Mouse (Mus musculus): Measurements from ENCODE around the gene Pcyt1a. TPM values are rescaled to one million over a fixed set of nuclear protein-coding genes. Genes with fewer than 3 reads are reported as not detected.

Pcyt1a gene
- polyA plus RNA-seq, 1 experiment, result 14.3 TPM

DNA sequence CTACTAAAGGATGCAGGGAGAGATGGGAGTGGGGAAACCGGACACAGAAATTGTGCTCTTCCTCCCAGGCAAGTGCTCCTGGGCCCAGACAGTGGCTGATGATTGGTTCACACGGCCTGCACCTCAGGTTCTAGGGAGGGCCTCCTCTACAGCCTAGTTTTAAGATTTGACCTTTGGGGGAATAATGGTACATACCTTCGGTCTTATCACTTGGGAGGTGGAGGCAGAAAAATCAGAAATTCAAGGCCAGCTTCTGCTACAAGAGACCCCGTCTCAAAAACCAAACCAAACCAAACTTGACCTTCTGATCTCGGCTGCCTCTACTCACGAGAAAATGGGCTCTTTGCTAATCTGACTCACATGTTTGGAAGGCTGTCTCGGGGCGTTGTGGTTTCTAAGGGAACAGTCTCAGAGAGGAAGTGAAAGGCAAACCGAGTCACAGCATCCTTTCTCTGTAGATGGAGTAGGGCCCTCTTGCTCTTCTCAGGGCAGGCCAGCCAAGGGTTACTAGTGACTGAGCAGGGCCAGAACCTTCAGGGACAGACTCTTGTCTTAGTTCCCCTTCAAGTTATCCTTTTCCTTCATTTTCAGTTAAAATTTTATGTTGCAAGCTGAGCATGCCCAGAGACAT lies 29.3 kb upstream of the Pcyt1a start:
- Histone ChIP-seq H3K79me3 (ENCODE audit: low read depth) (no peaks in the 10 kb centered on the region), H3K79me2 (ENCODE audit: control insufficient read depth, insufficient read depth) (no peaks in the 10 kb centered on the region), H3K4me3 (ENCODE audit: insufficient read depth, poor library complexity, severe bottlenecking) (no peak overlapping the region), H3K36me3 (ENCODE audit: control insufficient read depth, insufficient read depth) (no peaks in the 10 kb centered on the region), H3ac (ENCODE audit: control insufficient read depth, insufficient read length, low read depth) (no peak overlapping the region), H3K27me3 (ENCODE audit: control insufficient read depth, insufficient read depth, insufficient read length) (no peaks in the 10 kb centered on the region)
- TF ChIP-seq FOSL1 (IDR thresholded peaks at IDR 0.05; ENCODE audit: insufficient read depth, low read length, poor library complexity, severe bottlenecking) (no peak), MYOG (IDR thresholded peaks at IDR 0.05; ENCODE audit: control insufficient read depth, extremely low read depth, insufficient read length) (no peak), MYOD1 (IDR thresholded peaks at IDR 0.05; ENCODE audit: control insufficient read depth, insufficient read length, low read depth) (no peak), CTCF (IDR thresholded peaks at IDR 0.05; ENCODE audit: control insufficient read depth, insufficient read depth, insufficient read length) (no peak), MAX (IDR thresholded peaks at IDR 0.05) (no peak), CEBPB (IDR thresholded peaks at IDR 0.05; ENCODE audit: low read depth) (no peak), USF1 (IDR thresholded peaks at IDR 0.05; ENCODE audit: low read depth) (no peak)

DNA sequence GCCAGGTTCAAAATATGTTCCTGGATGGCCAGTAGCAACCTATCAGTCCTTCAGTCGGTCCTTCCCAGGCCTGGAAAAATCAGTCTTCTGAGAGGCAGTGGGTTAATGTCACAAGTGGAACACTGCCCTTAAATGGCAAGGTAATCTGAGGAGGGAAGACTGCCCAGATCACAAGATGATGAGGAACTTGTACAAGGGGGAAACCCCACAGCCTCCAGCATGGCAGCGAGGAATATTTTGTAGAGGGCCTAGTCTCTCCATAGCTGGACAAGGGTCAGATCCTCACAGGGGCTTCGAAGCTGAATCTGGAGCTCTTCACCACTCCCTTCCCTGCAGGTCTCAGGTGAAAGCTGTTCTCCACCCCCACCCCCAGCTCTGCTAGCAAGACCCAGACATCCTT lies 27.9 kb upstream of the Pcyt1a start:
- Histone ChIP-seq H3K79me3 (ENCODE audit: low read depth) (no peaks in the 10 kb centered on the region), H3K79me2 (ENCODE audit: control insufficient read depth, insufficient read depth) (no peaks in the 10 kb centered on the region), H3K36me3 (ENCODE audit: control insufficient read depth, insufficient read depth) (no peaks in the 10 kb centered on the region), H3K27me3 (ENCODE audit: control insufficient read depth, insufficient read depth, insufficient read length) (no peaks in the 10 kb centered on the region), H3K4me3 (ENCODE audit: insufficient read depth, poor library complexity, severe bottlenecking) (no peak overlapping the region), H3ac (ENCODE audit: control insufficient read depth, insufficient read length, low read depth) (no peak overlapping the region)
- no peak for TF ChIP-seq USF1 (IDR thresholded peaks at IDR 0.05; ENCODE audit: low read depth)
- TF ChIP-seq MAX (IDR thresholded peaks at IDR 0.05), result no peak
- TF ChIP-seq CTCF (IDR thresholded peaks at IDR 0.05; ENCODE audit: control insufficient read depth, insufficient read depth, insufficient read length), result no peak
- TF ChIP-seq CEBPB (IDR thresholded peaks at IDR 0.05; ENCODE audit: low read depth), result no peak
- TF ChIP-seq MYOD1 (IDR thresholded peaks at IDR 0.05; ENCODE audit: control insufficient read depth, insufficient read length, low read depth), result no peak

- Histone ChIP-seq H3K27me3 (ENCODE audit: control insufficient read depth, insufficient read depth, insufficient read length) (no peaks in the 10 kb centered on the region), H3ac (ENCODE audit: control insufficient read depth, insufficient read length, low read depth) (no peak overlapping the region), H3K4me3 (ENCODE audit: insufficient read depth, poor library complexity, severe bottlenecking) (no peak overlapping the region), H3K79me2 (ENCODE audit: control insufficient read depth, insufficient read depth) (no peaks in the 10 kb centered on the region), H3K79me3 (ENCODE audit: low read depth) (no peaks in the 10 kb centered on the region), H3K36me3 (ENCODE audit: control insufficient read depth, insufficient read depth) (no peaks in the 10 kb centered on the region)
- TF ChIP-seq FOSL1 (IDR thresholded peaks at IDR 0.05; ENCODE audit: insufficient read depth, low read length, poor library complexity, severe bottlenecking) (no peak), MYOD1 (IDR thresholded peaks at IDR 0.05; ENCODE audit: control insufficient read depth, insufficient read length, low read depth) (no peak), CTCF (IDR thresholded peaks at IDR 0.05; ENCODE audit: control insufficient read depth, insufficient read depth, insufficient read length) (no peak)
Observed at GRCm38 (mm10) chr16:32405716-32406115, 25.0 kb upstream of the Pcyt1a start.

DNA sequence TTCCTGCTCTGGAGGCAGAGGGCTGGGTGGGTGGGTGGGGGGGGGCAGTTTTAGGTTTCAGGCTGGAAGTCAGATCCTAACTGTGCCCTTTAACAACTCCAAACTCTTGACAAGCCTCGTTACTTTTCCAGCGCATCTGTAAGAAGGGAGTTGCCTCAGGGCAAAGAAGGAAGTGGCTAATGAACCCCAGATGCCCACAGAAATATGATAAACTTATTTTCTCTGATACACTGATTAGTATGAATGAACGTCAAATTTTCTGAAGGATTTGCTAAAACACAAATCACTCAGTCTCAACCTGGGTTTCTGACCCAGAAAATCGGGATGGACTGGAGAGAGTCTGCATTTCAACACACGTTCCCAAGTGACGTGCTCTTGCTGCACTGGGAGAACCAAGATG lies 24.1 kb upstream of the Pcyt1a start:
- no peaks in the 10 kb centered on the region for H3K79me3 ChIP-seq (ENCODE audit: low read depth)
- H3K4me3 ChIP-seq (ENCODE audit: insufficient read depth, poor library complexity, severe bottlenecking), result no peak overlapping the region
- no peaks in the 10 kb centered on the region for H3K36me3 ChIP-seq (ENCODE audit: control insufficient read depth, insufficient read depth)
- TF ChIP-seq USF1 (IDR thresholded peaks at IDR 0.05; ENCODE audit: low read depth) (no peak), MYOG (IDR thresholded peaks at IDR 0.05; ENCODE audit: control insufficient read depth, extremely low read depth, insufficient read length) (no peak), CEBPB (IDR thresholded peaks at IDR 0.05; ENCODE audit: low read depth) (no peak), MYOD1 (IDR thresholded peaks at IDR 0.05; ENCODE audit: control insufficient read depth, insufficient read length, low read depth) (no peak), CTCF (IDR thresholded peaks at IDR 0.05; ENCODE audit: control insufficient read depth, insufficient read depth, insufficient read length) (no peak), FOSL1 (IDR thresholded peaks at IDR 0.05; ENCODE audit: insufficient read depth, low read length, poor library complexity, severe bottlenecking) (no peak), MAX (IDR thresholded peaks at IDR 0.05) (no peak)
- H3ac ChIP-seq (ENCODE audit: control insufficient read depth, insufficient read length, low read depth), result no peak overlapping the region
- no peaks in the 10 kb centered on the region for H3K27me3 ChIP-seq (ENCODE audit: control insufficient read depth, insufficient read depth, insufficient read length)
- H3K79me2 ChIP-seq (ENCODE audit: control insufficient read depth, insufficient read depth), result no peaks in the 10 kb centered on the region

GRCm38 (mm10) chr16:32407730-32408129 lies 23.0 kb upstream of the Pcyt1a start:
- Histone ChIP-seq H3ac (ENCODE audit: control insufficient read depth, insufficient read length, low read depth) (no peak overlapping the region), H3K79me3 (ENCODE audit: low read depth) (no peaks in the 10 kb centered on the region), H3K79me2 (ENCODE audit: control insufficient read depth, insufficient read depth) (no peaks in the 10 kb centered on the region), H3K4me3 (ENCODE audit: insufficient read depth, poor library complexity, severe bottlenecking) (no peak overlapping the region), H3K27me3 (ENCODE audit: control insufficient read depth, insufficient read depth, insufficient read length) (no peaks in the 10 kb centered on the region), H3K36me3 (ENCODE audit: control insufficient read depth, insufficient read depth) (no peaks in the 10 kb centered on the region)
- TF ChIP-seq MAX (IDR thresholded peaks at IDR 0.05) (no peak), MYOD1 (IDR thresholded peaks at IDR 0.05; ENCODE audit: control insufficient read depth, insufficient read length, low read depth) (no peak), CTCF (IDR thresholded peaks at IDR 0.05; ENCODE audit: control insufficient read depth, insufficient read depth, insufficient read length) (no peak), CEBPB (IDR thresholded peaks at IDR 0.05; ENCODE audit: low read depth) (no peak), USF1 (IDR thresholded peaks at IDR 0.05; ENCODE audit: low read depth) (no peak), FOSL1 (IDR thresholded peaks at IDR 0.05; ENCODE audit: insufficient read depth, low read length, poor library complexity, severe bottlenecking) (no peak), MYOG (IDR thresholded peaks at IDR 0.05; ENCODE audit: control insufficient read depth, extremely low read depth, insufficient read length) (no peak)

- TF ChIP-seq FOSL1 (IDR thresholded peaks at IDR 0.05; ENCODE audit: insufficient read depth, low read length, poor library complexity, severe bottlenecking) (no peak), MYOG (IDR thresholded peaks at IDR 0.05; ENCODE audit: control insufficient read depth, extremely low read depth, insufficient read length) (no peak), MAX (IDR thresholded peaks at IDR 0.05) (no peak), CTCF (IDR thresholded peaks at IDR 0.05; ENCODE audit: control insufficient read depth, insufficient read depth, insufficient read length) (no peak)
- peaks cover 15% of the 10 kb centered on the region for H3K79me2 ChIP-seq (ENCODE audit: control insufficient read depth, insufficient read depth)
- no peaks in the 10 kb centered on the region for H3K36me3 ChIP-seq (ENCODE audit: control insufficient read depth, insufficient read depth)
Observed at GRCm38 (mm10) chr16:32417457-32417856, 13.3 kb upstream of the Pcyt1a start.

More at GRCm38 (mm10) chr16:32417457-32417856, 13.3 kb upstream of the Pcyt1a start:
- Histone ChIP-seq H3K4me3 (ENCODE audit: insufficient read depth, poor library complexity, severe bottlenecking) (no peak overlapping the region), H3ac (ENCODE audit: control insufficient read depth, insufficient read length, low read depth) (no peak overlapping the region), H3K27me3 (ENCODE audit: control insufficient read depth, insufficient read depth, insufficient read length) (no peaks in the 10 kb centered on the region), H3K79me3 (ENCODE audit: low read depth) (peaks cover 5% of the 10 kb centered on the region)

Data from C2C12 (cell line).